Mouse (Mus musculus) MEL (cell line): ENCODE results near the gene Trim37.

Experiments used
- BHLHE40 ChIP-seq: IDR thresholded peaks from 2 replicates; pipeline ENCODE4 v1.6.1; 2012; ENCODE audit warnings: low read depth, mild to moderate bottlenecking, inconsistent platforms, low read length, improper control_type of control experiment, borderline replicate concordance
- CTCF ChIP-seq, 3 experiments: IDR thresholded peaks in 2 of 3; conservative IDR thresholded peaks in 1 of 3; 2 replicates each; pipeline ENCODE4 v1.5.1; 2011 to 2012; ENCODE audit warnings: low read length in 3 of 3, low read depth in 2 of 3, mild to moderate bottlenecking in 2 of 3, improper control_type of control experiment in 1 of 3, inconsistent platforms in 1 of 3, mixed read lengths in 1 of 3, moderate library complexity in 1 of 3; ENCODE audit not compliant: control insufficient read depth in 1 of 3, insufficient read depth in 1 of 3, poor library complexity in 1 of 3, severe bottlenecking in 1 of 3
- GATA1 ChIP-seq: IDR thresholded peaks from 2 replicates; pipeline ENCODE4 v1.6.1; 2011; ENCODE audit warnings: low read depth, low read length, improper control_type of control experiment
- HCFC1 ChIP-seq: IDR thresholded peaks from 2 replicates; pipeline ENCODE4 v1.6.1; 2012; ENCODE audit warnings: low read depth, mild to moderate bottlenecking, inconsistent platforms, low read length, improper control_type of control experiment, moderate library complexity
- KAT2A ChIP-seq: conservative IDR thresholded peaks from 2 replicates; pipeline ENCODE4 v1.6.1; 2012; ENCODE audit warnings: low read depth, low read length, improper control_type of control experiment, inconsistent platforms
- MXI1 ChIP-seq: IDR thresholded peaks from 2 replicates; pipeline ENCODE4 v1.6.1; 2011; ENCODE audit warnings: mild to moderate bottlenecking, low read depth, low read length, improper control_type of control experiment
- POLR2A ChIP-seq, 2 experiments: IDR thresholded peaks; 2 replicates each; pipeline ENCODE4 v1.6.1; 2011 to 2012; ENCODE audit warnings: low read length in 2 of 2, mild to moderate bottlenecking in 2 of 2, control low read depth in 1 of 2, improper control_type of control experiment in 1 of 2, low read depth in 1 of 2, moderate library complexity in 1 of 2; ENCODE audit not compliant: control insufficient read depth in 1 of 2, insufficient read depth in 1 of 2, poor library complexity in 1 of 2
- POLR2AphosphoS5 ChIP-seq: IDR thresholded peaks from 2 replicates; pipeline ENCODE4 v1.6.1; 2012; ENCODE audit warnings: low read depth, borderline replicate concordance, mild to moderate bottlenecking, inconsistent platforms, low read length, moderate library complexity, mixed read lengths
- USF2 ChIP-seq, 2 experiments: IDR thresholded peaks; 2 replicates each; pipeline ENCODE4 v1.6.1; 2011 to 2012; ENCODE audit warnings: improper control_type of control experiment in 2 of 2, low read length in 2 of 2, borderline replicate concordance in 1 of 2, inconsistent platforms in 1 of 2, low read depth in 1 of 2, mild to moderate bottlenecking in 1 of 2; ENCODE audit not compliant: insufficient read depth in 1 of 2
- ZKSCAN1 ChIP-seq: IDR thresholded peaks from 2 replicates; pipeline ENCODE4 v1.6.1; 2012; ENCODE audit warnings: low read depth, mild to moderate bottlenecking, inconsistent platforms, low read length, improper control_type of control experiment, moderate library complexity

DNA sequence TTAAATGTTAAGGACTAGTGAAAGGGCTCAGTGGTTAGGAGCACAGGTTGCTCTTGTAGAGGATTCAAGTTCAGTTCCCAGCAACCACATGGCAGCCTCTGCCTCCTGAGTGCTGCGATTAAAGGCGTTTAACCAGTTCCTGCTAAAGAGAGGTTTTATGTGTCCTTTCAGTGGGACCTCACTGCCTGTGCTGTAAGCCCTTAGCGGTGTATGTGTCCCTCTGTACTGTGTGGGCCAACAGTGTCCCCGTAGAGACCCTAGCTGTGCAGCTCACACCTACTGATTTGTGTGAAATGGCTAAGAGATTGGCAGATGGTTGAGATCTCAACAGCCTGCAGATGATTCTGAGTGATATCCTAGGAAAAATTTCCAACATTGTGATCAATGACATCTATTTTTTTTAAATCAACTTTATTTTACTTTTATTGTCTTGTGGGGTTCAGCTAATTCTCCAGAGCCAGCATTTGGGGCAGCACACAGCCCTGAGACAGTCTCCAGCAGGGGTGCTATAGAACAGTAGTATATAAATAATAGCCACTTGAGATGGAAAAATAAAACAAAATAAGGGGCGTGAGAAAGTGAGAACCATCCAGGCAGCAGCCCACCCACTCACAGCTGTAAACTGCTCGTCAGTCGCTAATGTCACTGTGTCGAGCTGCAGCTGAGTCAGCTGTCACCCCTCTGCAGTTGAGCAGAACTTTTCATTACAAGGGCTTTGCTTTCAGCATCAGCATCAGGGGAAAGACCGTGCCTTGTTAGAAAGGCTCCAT is 120.0 kb downstream of the Trim37 start:
- no peak for TF ChIP-seq HCFC1
- TF ChIP-seq MXI1: no peak
- TF ChIP-seq POLR2AphosphoS5: no peak
- no peak for TF ChIP-seq ZKSCAN1
- no peak for TF ChIP-seq POLR2A (IDR thresholded peaks at IDR 0.05; ENCODE audit: control insufficient read depth in 1 of 2, insufficient read depth in 1 of 2, low read depth in 1 of 2, low read length in 2 of 2, poor library complexity in 1 of 2)
- TF ChIP-seq USF2 (IDR thresholded peaks at IDR 0.05; ENCODE audit: borderline replicate concordance in 1 of 2, insufficient read depth in 1 of 2, low read depth in 1 of 2, low read length in 2 of 2): no peak
- no peak for TF ChIP-seq BHLHE40
- no peak for TF ChIP-seq CTCF (IDR thresholded peaks at IDR 0.05 in 2 of 3, conservative IDR thresholded peaks at IDR 0.05 in 1 of 3; ENCODE audit: control insufficient read depth in 1 of 3, insufficient read depth in 1 of 3, low read depth in 2 of 3, low read length in 3 of 3, poor library complexity in 1 of 3, severe bottlenecking in 1 of 3)
- TF ChIP-seq KAT2A: no peak
- TF ChIP-seq GATA1: no peak
